Mouse (Mus musculus) embryonic facial prominence, embryonic 10.5 days (tissue): ENCODE measurements around the gene Fgf13. TPM values are rescaled to one million over a fixed set of nuclear protein-coding genes. Genes with fewer than 3 reads are reported as not detected.

Experiments used
- DNase-seq: peaks from one replicate; pipeline ENCODE4 v3.0.0-alpha.2; 2017; ENCODE audit warnings: low spot score
- H3K27ac ChIP-seq: fragments of 300-500 bp; sonication (generic); replicated peaks from 2 replicates; pipeline ENCODE4 v1.5.1; 2016; ENCODE audit warnings: mild to moderate bottlenecking
- H3K27me3 ChIP-seq: fragments of 300-500 bp; sonication (generic); replicated peaks from 2 replicates; pipeline ENCODE4 v1.6.1; 2016; ENCODE audit warnings: low read depth, mild to moderate bottlenecking; ENCODE audit not compliant: poor library complexity, severe bottlenecking
- H3K36me3 ChIP-seq: fragments of 300-500 bp; sonication (generic); replicated peaks from 2 replicates; pipeline ENCODE4 v1.6.1; 2016; ENCODE audit warnings: mild to moderate bottlenecking, moderate library complexity
- H3K4me1 ChIP-seq: fragments of 300-500 bp; sonication (generic); 2 replicates; pipeline ENCODE4 v1.6.1; 2016
- H3K4me3 ChIP-seq: fragments of 300-500 bp; sonication (generic); 2 replicates; pipeline ENCODE4 v1.5.1; 2016; ENCODE audit warnings: mild to moderate bottlenecking, moderate library complexity
- H3K9me3 ChIP-seq: fragments of 300-500 bp; sonication (generic); 2 replicates; pipeline ENCODE4 v1.6.1; 2016; ENCODE audit warnings: mild to moderate bottlenecking
- WGBS: fragments of 180-500 bp; shearing (Covaris S2); methylation state at CpG from one replicate; pipeline ENCODE4 v1.1.7; 2016; 5-methylcytosine and 5-hydroxymethylcytosine counted together
- microRNA counts: library from miRNA; unstranded; fragments of <30 nt; microRNA quantifications from one replicate; lab custom pipeline; 2017
- microRNA-seq: library from miRNA; unstranded; fragments of <30 nt; microRNA quantifications from one replicate; pipeline ENCODE4, GENCODE M21; 2017
- polyA plus RNA-seq: library from polyadenylated mRNA; unstranded; fragments of >200 nt; fragmentation: Nextera tagmentation; extraction: Ambion mirVana; gene quantifications from 2 replicates; pipeline ENCODE4 v1.2.1, GENCODE M21; 2016

The Fgf13 gene
- polyA plus RNA-seq, 1 experiment from 2014 or later, result 19.0 TPM

DNA sequence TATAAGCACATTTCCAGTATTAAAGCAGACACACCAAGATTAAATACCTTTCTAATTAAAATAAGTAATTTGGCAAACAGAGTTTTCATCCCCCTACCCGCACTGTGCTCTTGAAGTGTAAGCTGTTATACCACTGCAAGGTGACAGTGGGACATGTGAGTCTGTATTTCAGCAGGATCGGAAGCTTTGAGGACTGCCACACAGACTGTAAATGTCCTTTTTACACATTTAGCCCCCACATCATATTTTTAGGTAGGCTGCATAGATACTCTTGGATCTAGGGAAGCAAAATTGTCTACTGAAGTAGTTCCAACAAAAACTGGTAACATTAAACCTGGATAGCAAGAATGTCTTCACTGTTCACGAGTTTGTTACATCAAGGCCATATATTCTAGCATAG is 495.8 kb downstream of the Fgf13 start:
- WGBS, result 80% methylated on average over 3 of the region's 3 CpGs
- Histone ChIP-seq H3K27ac (no peak overlapping the region), H3K4me3 (no peak overlapping the region), H3K27me3 (no peaks in the 10 kb centered on the region), H3K36me3 (no peaks in the 10 kb centered on the region), H3K9me3 (no peaks in the 10 kb centered on the region), H3K4me1 (no peaks in the 10 kb centered on the region)
- DNase-seq, result no peak

- WGBS, result 87% methylated on average over 4 of the region's 4 CpGs
- Histone ChIP-seq H3K36me3 (no peaks in the 10 kb centered on the region), H3K4me3 (no peak overlapping the region), H3K27ac (no peak overlapping the region), H3K9me3 (no peaks in the 10 kb centered on the region), H3K27me3 (no peaks in the 10 kb centered on the region), H3K4me1 (no peaks in the 10 kb centered on the region)
- no peak for DNase-seq
These were observed 504.7 kb downstream of the Fgf13 start for GRCm38 (mm10) chrX:59063157-59063556.

DNA sequence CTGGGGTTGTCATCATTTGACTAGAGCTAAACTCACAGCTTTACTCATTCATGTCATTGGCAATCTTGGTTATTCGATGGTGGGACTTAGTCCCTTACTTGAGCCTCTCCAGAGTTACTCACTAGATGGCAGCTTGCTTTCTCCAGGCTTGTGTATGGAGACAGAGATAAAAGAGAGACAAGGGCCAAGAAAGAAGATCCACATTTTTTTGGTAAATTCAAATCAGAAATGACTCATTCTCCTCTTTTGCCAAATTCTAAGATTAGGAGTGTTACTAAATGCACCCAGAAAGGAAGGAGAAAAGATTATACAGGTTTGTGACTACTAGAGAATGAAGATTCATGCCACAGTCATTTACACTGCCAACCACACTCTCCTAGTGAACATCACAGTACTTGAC is 532.9 kb downstream of the Fgf13 start:
- DNase-seq, result no peak
- Histone ChIP-seq H3K4me3 (no peak overlapping the region), H3K27me3 (no peaks in the 10 kb centered on the region), H3K36me3 (no peaks in the 10 kb centered on the region), H3K27ac (no peak overlapping the region), H3K9me3 (no peaks in the 10 kb centered on the region), H3K4me1 (no peaks in the 10 kb centered on the region)
- WGBS, result 68% methylated on average over 1 of the region's 1 CpGs

MicroRNAs encoded within 50 kb of the gene (microRNA counts, 519-probe panel; counts per million panel counts)
- 188 counts per million, percentile 57 among the panel's probes with 10 or more counts for microRNA mmu-miR-504 (lab: Ali Mortazavi, UCI)

Small RNA genes within 50 kb of the gene (microRNA-seq; reads per million reads assigned to microRNA genes)
- 14.9 reads per million, percentile 26 among the genes with 10 or more reads in this experiment for gene Mir504
